Mouse (Mus musculus): ENCODE data around the gene Fam192a. TPM values are rescaled to one million over a fixed set of nuclear protein-coding genes. Genes with fewer than 3 reads are reported as not detected.
A peak's percentile ranks its signal among the peaks of the same experiment; 100 is the strongest.

The Fam192a gene
- total and polyA plus RNA-seq, 2 experiments from 2014 or later, result 44.5 to 79.9 TPM

GRCm38 (mm10) chr8:94561256-94561655 lies 40.5 kb downstream of the Fam192a start:
- peak; percentile 60 for DNase-seq
- 27% methylated on average over 4 of the region's 5 CpGs for WGBS
- H3K27ac ChIP-seq (ENCODE audit: low read depth, low read length), result no peak overlapping the region

GRCm38 (mm10) chr8:94557281-94557680 lies 44.5 kb downstream of the Fam192a start:
- DNase-seq (no peak), ATAC-seq (no peak)
- TF ChIP-seq CTCF (IDR thresholded peaks at IDR 0.05; ENCODE audit: low read depth), result no peak
- Histone ChIP-seq H3K27ac (ENCODE audit: low read depth, low read length) (no peak overlapping the region), H3K4me3 (ENCODE audit: low read depth, low read length) (no peak overlapping the region), H3K4me1 (ENCODE audit: insufficient read depth) (peaks cover under 1% of the 10 kb centered on the region; the same call in 1 of the 2 replicates), H3K4me2 (ENCODE audit: low read depth) (no peak overlapping the region), H3K36me3 (ENCODE audit: insufficient read depth) (no peaks in the 10 kb centered on the region; the same call in 1 of the 2 replicates), H3K27me3 (ENCODE audit: insufficient read depth, low read length) (no peaks in the 10 kb centered on the region), H3K9me3 (ENCODE audit: low read length) (no peaks in the 10 kb centered on the region), H3K9ac (no peak overlapping the region)
- WGBS, result 61% methylated on average over 3 of the region's 3 CpGs

More at GRCm38 (mm10) chr8:94561256-94561655, 40.5 kb downstream of the Fam192a start:
- peak; percentile 87 for ATAC-seq
- Histone ChIP-seq H3K27me3 (ENCODE audit: insufficient read depth, low read length) (no peaks in the 10 kb centered on the region), H3K4me2 (ENCODE audit: low read depth) (no peak overlapping the region), H3K9me3 (ENCODE audit: low read length) (no peaks in the 10 kb centered on the region), H3K4me3 (ENCODE audit: low read depth, low read length) (no peak overlapping the region), H3K4me1 (ENCODE audit: insufficient read depth) (no peaks in the 10 kb centered on the region), H3K9ac (no peak overlapping the region), H3K36me3 (ENCODE audit: insufficient read depth) (no peaks in the 10 kb centered on the region)
- TF ChIP-seq CTCF (IDR thresholded peaks at IDR 0.05; ENCODE audit: low read depth), result no peak

- no peak overlapping the region for H3K4me3 ChIP-seq (ENCODE audit: low read depth, low read length)
Observed at GRCm38 (mm10) chr8:94552696-94553095, 49.1 kb downstream of the Fam192a start.

GRCm38 (mm10) chr8:94551471-94552422 lies 50.0 kb downstream of the Fam192a start:
- Histone ChIP-seq H3K4me3 (ENCODE audit: low read depth, low read length) (no peak overlapping the region), H3K27ac (ENCODE audit: low read depth, low read length) (peak overlapping the region; percentile 86), H3K9me3 (ENCODE audit: low read length) (no peaks in the 10 kb centered on the region), H3K9ac (no peak overlapping the region; the same call in 1 of the 2 replicates), H3K4me1 (ENCODE audit: insufficient read depth) (peaks cover 12% of the 10 kb centered on the region), H3K27me3 (ENCODE audit: insufficient read depth, low read length) (no peaks in the 10 kb centered on the region), H3K4me2 (ENCODE audit: low read depth) (no peak overlapping the region), H3K36me3 (ENCODE audit: insufficient read depth) (no peaks in the 10 kb centered on the region; the same call in 1 of the 2 replicates)
- TF ChIP-seq CTCF (IDR thresholded peaks at IDR 0.05; ENCODE audit: low read depth), result no peak
- WGBS, result 22% methylated on average over 17 of the region's 17 CpGs
- DNase-seq (peak; percentile 85), ATAC-seq (peak; percentile 93)

More at GRCm38 (mm10) chr8:94552696-94553095, 49.1 kb downstream of the Fam192a start:
- no peaks in the 10 kb centered on the region for H3K9me3 ChIP-seq (ENCODE audit: low read length)
- H3K4me2 ChIP-seq (ENCODE audit: low read depth), result no peak overlapping the region
- no peak for DNase-seq
- no peak overlapping the region for H3K9ac ChIP-seq
- no peak for ATAC-seq
- no peaks in the 10 kb centered on the region; the same call in 1 of the 2 replicates for H3K36me3 ChIP-seq (ENCODE audit: insufficient read depth)
- peak overlapping the region; percentile 86 for H3K27ac ChIP-seq (ENCODE audit: low read depth, low read length)
- no peaks in the 10 kb centered on the region for H3K27me3 ChIP-seq (ENCODE audit: insufficient read depth, low read length)
- 74% methylated on average over 2 of the region's 2 CpGs for WGBS
- peaks cover 12% of the 10 kb centered on the region for H3K4me1 ChIP-seq (ENCODE audit: insufficient read depth)
- no peak for TF ChIP-seq CTCF (IDR thresholded peaks at IDR 0.05; ENCODE audit: low read depth)

- Histone ChIP-seq H3K4me2 (ENCODE audit: low read depth) (no peak overlapping the region), H3K27ac (ENCODE audit: low read depth, low read length) (no peak overlapping the region), H3K27me3 (ENCODE audit: insufficient read depth, low read length) (no peaks in the 10 kb centered on the region), H3K36me3 (ENCODE audit: insufficient read depth) (no peaks in the 10 kb centered on the region; the same call in 1 of the 2 replicates), H3K9me3 (ENCODE audit: low read length) (no peaks in the 10 kb centered on the region), H3K4me1 (ENCODE audit: insufficient read depth) (peaks cover 12% of the 10 kb centered on the region), H3K9ac (no peak overlapping the region), H3K4me3 (ENCODE audit: low read depth, low read length) (no peak overlapping the region)
- DNase-seq (no peak), ATAC-seq (no peak)
- TF ChIP-seq CTCF (IDR thresholded peaks at IDR 0.05; ENCODE audit: low read depth), result no peak
- 78% methylated on average over 5 of the region's 5 CpGs for WGBS
Observed at GRCm38 (mm10) chr8:94549998-94550397, 51.8 kb downstream of the Fam192a start.

GRCm38 (mm10) chr8:94549482-94549881 lies 52.3 kb downstream of the Fam192a start:
- Histone ChIP-seq H3K9ac (no peak overlapping the region), H3K27ac (ENCODE audit: low read depth, low read length) (no peak overlapping the region)

GRCm38 (mm10) chr8:94549041-94549440 lies 52.8 kb downstream of the Fam192a start:
- Histone ChIP-seq H3K9ac (no peak overlapping the region), H3K4me1 (ENCODE audit: insufficient read depth) (peaks cover 12% of the 10 kb centered on the region), H3K9me3 (ENCODE audit: low read length) (no peaks in the 10 kb centered on the region), H3K4me3 (ENCODE audit: low read depth, low read length) (no peak overlapping the region), H3K36me3 (ENCODE audit: insufficient read depth) (no peaks in the 10 kb centered on the region; the same call in 1 of the 2 replicates), H3K27ac (ENCODE audit: low read depth, low read length) (no peak overlapping the region), H3K27me3 (ENCODE audit: insufficient read depth, low read length) (no peaks in the 10 kb centered on the region), H3K4me2 (ENCODE audit: low read depth) (no peak overlapping the region)
- no peak for ATAC-seq
- no peak for DNase-seq
- WGBS, result 50% methylated on average over 5 of the region's 5 CpGs
- no peak for TF ChIP-seq CTCF (IDR thresholded peaks at IDR 0.05; ENCODE audit: low read depth)

More at GRCm38 (mm10) chr8:94549482-94549881, 52.3 kb downstream of the Fam192a start:
- Histone ChIP-seq H3K4me1 (ENCODE audit: insufficient read depth) (peaks cover 12% of the 10 kb centered on the region), H3K4me2 (ENCODE audit: low read depth) (no peak overlapping the region), H3K4me3 (ENCODE audit: low read depth, low read length) (no peak overlapping the region), H3K27me3 (ENCODE audit: insufficient read depth, low read length) (no peaks in the 10 kb centered on the region), H3K36me3 (ENCODE audit: insufficient read depth) (no peaks in the 10 kb centered on the region; the same call in 1 of the 2 replicates), H3K9me3 (ENCODE audit: low read length) (no peaks in the 10 kb centered on the region)
- DNase-seq (no peak), ATAC-seq (no peak)
- 40% methylated on average over 5 of the region's 5 CpGs for WGBS
- no peak for TF ChIP-seq CTCF (IDR thresholded peaks at IDR 0.05; ENCODE audit: low read depth)

Data from forebrain, postnatal 0 days (tissue).